Mouse (Mus musculus) Patski (cell line): ENCODE results near the gene Akip1. TPM values are rescaled to one million over a fixed set of nuclear protein-coding genes. Genes with fewer than 3 reads are reported as not detected.

Experiments
- ATAC-seq: fragments of 100-300 bp; one replicate; pipeline ENCODE4 v1.8.0; 2021
- CTCF ChIA-PET: fragments of 350-600 bp; sonication (Branson Sonifier 250); formaldehyde crosslinking; loops from one replicate; lab custom pipeline; 2022; ENCODE audit warnings: inconsistent platforms; lab: Charles Lee
- POLR2A ChIA-PET: fragments of 350-600 bp; sonication (Branson Sonifier 250); formaldehyde crosslinking; loops from one replicate; lab custom pipeline; 2022; ENCODE audit warnings: antibody characterized with exemption, inconsistent platforms; lab: Charles Lee
- DNase-seq: peaks from one replicate; pipeline ENCODE4 v3.0.0-alpha.2; 2011; ENCODE audit warnings: low read depth, low spot score
- H3K27me3 ChIP-seq: fragments of 371-371 bp; one replicate; pipeline ENCODE4 v1.5.1; 2021
- CTCF ChIP-seq: fragments of 100-300 bp; IDR thresholded peaks from one replicate; pipeline ENCODE4 v1.5.1; 2021
- in situ Hi-C: fragments of 300-500 bp; cut with MboI; formaldehyde crosslinking; loops from 3 replicates; pipeline ENCODE4 v1.11.1; 2018; ENCODE audit warnings: low pct_unique_long_range_greater_than_20kb, mixed read lengths
- polyA plus RNA-seq: library from polyadenylated mRNA; unstranded; gene quantifications from one replicate; pipeline ENCODE4 v1.2.3, GENCODE M21; 2021

The Akip1 gene
- polyA plus RNA-seq: 43.0 TPM

DNA sequence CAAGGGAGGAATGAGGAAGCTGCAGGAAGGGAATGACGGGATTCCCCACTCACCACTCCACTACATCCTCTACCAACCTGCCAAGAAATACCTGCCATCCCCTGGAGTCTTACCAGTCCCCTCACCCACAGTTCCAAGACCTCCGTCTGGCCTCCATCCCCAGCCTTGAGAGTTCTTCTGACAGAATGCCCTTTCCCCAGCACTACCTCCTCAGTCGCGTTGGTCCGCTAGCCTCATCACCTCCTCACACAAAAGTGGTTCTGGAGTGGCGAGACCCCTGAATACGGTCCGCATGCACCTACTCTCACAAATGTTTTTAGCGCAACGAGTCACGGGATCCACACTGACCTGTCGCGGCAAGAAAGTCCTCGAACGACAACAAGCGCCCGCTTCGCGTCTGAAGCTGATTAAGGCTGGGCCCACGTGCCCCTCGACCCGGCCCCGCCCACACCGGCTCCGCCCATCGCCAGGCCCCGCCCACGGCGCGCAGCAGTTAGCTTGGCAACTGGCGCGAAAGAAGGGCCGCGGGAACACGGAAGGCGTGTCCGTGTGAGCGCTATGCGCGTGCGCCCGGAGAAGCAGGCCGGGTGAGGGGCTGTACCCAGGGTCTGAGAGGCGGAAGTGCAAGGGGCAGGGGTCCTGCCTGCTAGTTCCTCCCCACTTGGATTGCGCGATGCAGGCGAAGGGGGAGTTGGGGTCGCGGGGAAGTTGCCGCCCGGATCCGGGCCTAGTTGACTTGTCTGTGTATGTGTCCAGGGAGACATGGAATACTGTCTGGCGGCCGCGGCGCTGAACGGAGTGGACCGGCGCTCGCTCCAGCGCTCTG, at the start of gene Akip1, which contains the start of gene St5:
Akip1 (plus strand) TSS at position 501 of the 826 bp plus-strand sequence.
St5 (minus strand) TSS at position 416 of the 826 bp plus-strand sequence.
- peak; percentile 84 for ATAC-seq
- DNase-seq: peak; percentile 59
- no peaks in the 10 kb centered on the region for H3K27me3 ChIP-seq
- TF ChIP-seq CTCF: no peak
- ChIA-PET POLR2A (interaction anchor here (1.5 kb wide), 1 partner anchor 66 kb away, joined by 5 read pairs; no protein-coding TSS in a partner anchor), CTCF (interaction anchor here (1.5 kb wide), 1 partner anchor 26 kb away, joined by 3 read pairs; no protein-coding TSS in a partner anchor)
- in situ Hi-C loops: loop anchor here (25.0 kb wide), 3 partner anchors 166 to 541 kb away; partner anchors contain the start of gene Zfp143

DNA sequence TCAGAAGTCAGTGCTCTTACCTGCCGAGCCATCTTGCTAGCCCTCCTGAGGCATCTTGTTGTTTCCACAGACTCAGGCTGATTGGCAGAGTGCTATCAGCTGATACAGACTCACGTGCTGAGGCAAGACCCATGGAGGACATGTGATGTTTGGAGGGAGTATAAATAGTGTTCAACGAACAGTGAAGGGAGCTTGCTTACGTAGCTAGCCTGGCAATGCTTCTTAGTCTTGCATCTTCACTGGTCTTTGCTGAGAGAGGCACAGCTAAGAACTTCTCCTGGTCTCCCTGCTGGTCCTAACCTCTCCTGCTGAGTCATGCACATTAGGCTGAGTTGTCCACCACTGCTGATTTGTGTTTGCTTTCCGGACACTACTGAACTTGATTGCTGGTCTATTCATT, 48.6 kb upstream of the Akip1 start:
- peak; percentile 31 for ATAC-seq

DNA sequence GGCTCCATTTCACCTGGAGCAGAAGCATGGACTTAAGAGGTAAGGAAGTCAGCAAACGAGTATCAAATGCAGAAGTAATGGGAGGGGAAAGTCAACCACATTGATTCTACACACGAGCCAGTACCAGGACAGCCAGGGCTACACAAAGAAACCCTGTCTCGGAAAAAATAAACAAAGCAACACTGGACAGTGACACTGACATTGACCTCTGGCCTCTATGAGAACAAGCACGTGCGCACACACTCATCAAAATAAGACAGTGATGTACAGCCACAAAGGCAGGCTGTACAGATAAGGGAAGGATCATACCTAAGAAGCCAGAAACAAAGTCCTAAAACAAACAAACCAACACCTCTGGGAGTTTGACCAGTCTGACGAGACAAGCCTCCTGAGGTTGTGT, 45.6 kb upstream of the Akip1 start:
- ATAC-seq: no peak
- in situ Hi-C loops: no loop called here
- no peaks in the 10 kb centered on the region for H3K27me3 ChIP-seq
- TF ChIP-seq CTCF: no peak
- no peak for DNase-seq
- CTCF ChIA-PET: no interaction called here
- POLR2A ChIA-PET: no interaction called here

More for the DNA sequence above, 48.6 kb upstream of the Akip1 start:
- ChIA-PET POLR2A (no interaction called here), CTCF (interaction anchor here (0.8 to 1.5 kb wide), 4 partner anchors 9 to 18 kb away, joined by 3 to 5 read pairs (median 5); no protein-coding TSS in a partner anchor)
- in situ Hi-C loops: no loop called here
- no peak for TF ChIP-seq CTCF
- no peak for DNase-seq
- no peaks in the 10 kb centered on the region for H3K27me3 ChIP-seq

DNA sequence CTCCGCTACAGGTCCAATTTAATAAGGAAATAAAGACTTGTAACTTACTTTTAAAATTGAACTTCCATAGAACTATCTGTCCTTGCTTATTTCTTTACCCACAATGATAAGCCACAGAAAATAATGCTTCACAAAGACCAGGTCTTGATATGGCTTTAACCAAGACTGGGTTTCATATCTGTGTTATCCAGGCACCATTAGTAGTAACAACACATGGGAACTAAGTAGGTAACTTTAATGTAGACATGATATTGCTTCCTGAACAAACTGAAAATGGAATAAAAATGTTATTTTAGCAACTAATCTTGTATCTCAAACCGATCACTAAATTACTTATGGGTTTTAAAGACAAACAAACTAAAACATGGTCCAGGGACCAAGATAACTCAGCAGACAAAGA, 44.2 kb upstream of the Akip1 start:
- H3K27me3 ChIP-seq: no peaks in the 10 kb centered on the region
- ATAC-seq (no peak), DNase-seq (no peak)
- ChIA-PET POLR2A (no interaction called here), CTCF (interaction anchor here (1.7 kb wide), 1 partner anchor 21 kb away, joined by 4 read pairs; no protein-coding TSS in a partner anchor)
- in situ Hi-C loops: no loop called here
- no peak for TF ChIP-seq CTCF

DNA sequence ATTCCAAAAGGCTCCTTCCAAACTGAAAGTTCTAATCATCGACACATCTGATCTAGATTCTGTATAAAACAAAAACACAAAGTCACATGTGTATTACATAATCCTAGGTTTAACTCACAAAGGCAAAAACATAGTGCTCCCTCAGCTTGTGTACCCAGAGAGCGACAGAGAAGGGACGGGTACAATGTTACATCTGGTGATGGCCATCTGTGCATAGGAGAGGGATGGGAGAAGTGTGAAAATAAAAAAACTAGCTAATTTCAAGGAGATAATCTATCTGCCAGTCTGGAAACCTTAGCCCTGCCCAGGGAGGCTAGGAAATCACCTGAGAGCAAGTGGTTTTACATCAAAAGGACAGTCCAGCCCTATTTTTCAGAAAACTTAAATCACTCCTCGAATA, 40.9 kb upstream of the Akip1 start:
- no peak for DNase-seq
- ChIA-PET POLR2A (interaction anchor here (1.1 kb wide), 1 partner anchor 13 kb away, joined by 3 read pairs; no protein-coding TSS in a partner anchor), CTCF (interaction anchor here (1.9 kb wide), 1 partner anchor 9 kb away, joined by 5 read pairs; no protein-coding TSS in a partner anchor)
- in situ Hi-C loops: no loop called here
- ATAC-seq: no peak
- no peak for TF ChIP-seq CTCF
- no peaks in the 10 kb centered on the region for H3K27me3 ChIP-seq

DNA sequence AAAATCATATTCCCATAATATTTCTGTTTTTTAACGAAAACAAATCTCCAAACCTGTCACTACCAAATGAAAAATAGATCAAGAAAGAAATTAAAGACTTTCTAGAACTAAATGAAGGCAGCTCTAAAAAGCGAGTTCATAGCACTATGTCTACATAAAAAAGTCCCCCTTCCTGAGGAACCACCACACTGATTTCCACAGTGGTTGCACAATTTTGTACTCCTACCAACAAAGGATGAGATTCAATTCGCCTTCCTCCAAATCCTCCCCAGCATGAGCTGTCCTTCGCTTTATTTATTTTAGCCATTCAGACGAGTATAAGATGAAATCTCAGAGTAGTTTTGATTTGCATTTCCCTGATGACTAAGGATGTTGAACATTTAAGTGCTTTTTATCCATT, 36.8 kb upstream of the Akip1 start:
- ChIA-PET POLR2A (interaction anchor here (0.8 to 1.5 kb wide), 2 partner anchors 30 to 38 kb away, joined by 3 to 4 read pairs; no protein-coding TSS in a partner anchor), CTCF (interaction anchor here (1.0 to 1.1 kb wide), 2 partner anchors 10 to 11 kb away, joined by 3 read pairs; no protein-coding TSS in a partner anchor)
- in situ Hi-C loops: no loop called here
- no peak for TF ChIP-seq CTCF
- DNase-seq (no peak), ATAC-seq (no peak)
- H3K27me3 ChIP-seq: no peaks in the 10 kb centered on the region

DNA sequence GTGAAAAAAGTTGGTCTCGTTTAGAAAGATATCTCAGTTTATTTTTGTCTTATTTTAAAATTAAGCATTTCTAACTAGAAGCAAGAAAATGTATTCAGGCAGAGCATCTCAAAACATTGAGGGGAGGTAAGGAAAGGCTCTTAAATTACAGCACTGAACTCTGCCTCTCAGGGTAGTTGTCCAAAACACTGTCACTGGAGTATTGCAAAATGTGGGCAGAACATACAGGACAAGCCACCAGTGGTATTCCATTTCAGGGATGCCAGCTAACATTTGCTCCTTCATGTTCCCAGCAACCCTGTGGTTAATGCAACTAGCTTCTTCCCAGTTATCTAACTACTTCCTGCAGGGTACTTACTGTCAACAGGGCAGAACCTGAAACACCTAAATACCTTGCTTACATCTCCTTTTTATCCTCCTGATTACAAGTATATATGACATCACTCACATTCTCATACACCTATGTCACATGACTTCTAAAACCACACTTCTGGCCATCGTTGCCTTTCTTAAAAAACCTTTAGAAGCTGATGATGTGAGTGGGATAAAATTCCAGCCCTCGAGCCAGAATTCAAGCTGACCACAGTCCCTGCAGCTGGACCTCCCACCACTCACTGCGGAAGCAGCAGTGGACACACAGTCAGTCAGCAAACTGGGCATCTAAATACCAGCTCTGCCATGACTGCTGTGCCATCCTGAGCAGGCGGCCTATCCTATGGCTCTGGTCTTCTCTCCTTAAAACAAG, 33.9 kb upstream of the Akip1 start:
- DNase-seq (no peak), ATAC-seq (peak; percentile 12)
- no peak for TF ChIP-seq CTCF
- in situ Hi-C loops: no loop called here
- ChIA-PET POLR2A (interaction anchor here (1.5 kb wide), 1 partner anchor 54 kb away, joined by 6 read pairs; no protein-coding TSS in a partner anchor), CTCF (interaction anchor here (0.7 to 1.6 kb wide), 6 partner anchors 8 to 51 kb away, joined by 3 to 5 read pairs (median 4); no protein-coding TSS in a partner anchor)
- H3K27me3 ChIP-seq: no peaks in the 10 kb centered on the region

DNA sequence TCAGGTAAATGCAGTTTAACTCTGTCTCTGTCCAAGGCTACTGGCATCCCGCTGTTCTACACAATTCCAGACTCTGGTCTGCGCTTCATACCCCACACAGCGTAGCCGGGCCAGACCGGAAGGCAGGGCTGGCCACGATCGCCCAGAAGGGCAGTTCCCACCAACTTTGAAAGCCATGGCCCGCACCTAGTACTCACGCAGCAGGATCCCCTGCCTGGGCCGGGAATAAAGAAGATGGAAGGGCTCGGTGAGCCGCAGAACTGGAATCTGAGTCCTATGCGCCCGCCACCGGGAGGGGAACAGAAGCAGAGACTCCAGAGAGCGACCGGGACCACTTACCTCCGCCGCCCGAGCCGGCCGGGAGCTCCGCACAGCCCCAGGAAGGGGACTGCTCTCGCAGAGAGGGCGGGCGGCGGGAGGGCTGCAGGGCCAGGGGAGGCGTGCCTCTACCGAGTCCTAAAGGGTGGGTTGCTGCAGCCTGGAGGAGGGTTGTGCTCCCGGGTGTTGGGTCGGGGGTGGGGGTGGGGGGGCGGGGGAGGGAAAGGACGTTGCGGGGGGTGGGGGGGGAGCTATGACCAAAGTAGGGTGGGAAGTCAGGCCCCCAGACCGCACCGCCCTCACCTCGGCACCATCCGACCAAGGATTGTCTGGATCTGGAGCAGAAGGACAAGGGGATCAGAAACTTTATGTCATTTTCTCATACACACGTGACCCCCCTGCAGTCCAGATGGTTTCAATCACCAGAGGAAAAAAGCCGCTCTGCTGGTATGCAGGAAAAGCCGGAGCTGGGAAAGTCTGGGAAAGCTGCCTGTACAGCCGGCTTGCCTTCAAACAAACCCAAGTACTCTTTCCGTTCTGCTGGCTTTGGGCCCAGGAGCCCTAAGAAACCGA, 31.7 kb upstream of the Akip1 start:
- DNase-seq: no peak
- ChIA-PET CTCF (interaction anchor here (0.8 to 2.1 kb wide), 6 partner anchors 10 to 56 kb away, joined by 3 to 6 read pairs (median 4); no protein-coding TSS in a partner anchor), POLR2A (interaction anchor here (1.0 to 1.3 kb wide), 3 partner anchors 31 to 96 kb away, joined by 3 to 4 read pairs (median 3); no protein-coding TSS in a partner anchor)
- peak; percentile 68 for ATAC-seq
- no peak for TF ChIP-seq CTCF
- in situ Hi-C loops: no loop called here
- H3K27me3 ChIP-seq: no peaks in the 10 kb centered on the region

DNA sequence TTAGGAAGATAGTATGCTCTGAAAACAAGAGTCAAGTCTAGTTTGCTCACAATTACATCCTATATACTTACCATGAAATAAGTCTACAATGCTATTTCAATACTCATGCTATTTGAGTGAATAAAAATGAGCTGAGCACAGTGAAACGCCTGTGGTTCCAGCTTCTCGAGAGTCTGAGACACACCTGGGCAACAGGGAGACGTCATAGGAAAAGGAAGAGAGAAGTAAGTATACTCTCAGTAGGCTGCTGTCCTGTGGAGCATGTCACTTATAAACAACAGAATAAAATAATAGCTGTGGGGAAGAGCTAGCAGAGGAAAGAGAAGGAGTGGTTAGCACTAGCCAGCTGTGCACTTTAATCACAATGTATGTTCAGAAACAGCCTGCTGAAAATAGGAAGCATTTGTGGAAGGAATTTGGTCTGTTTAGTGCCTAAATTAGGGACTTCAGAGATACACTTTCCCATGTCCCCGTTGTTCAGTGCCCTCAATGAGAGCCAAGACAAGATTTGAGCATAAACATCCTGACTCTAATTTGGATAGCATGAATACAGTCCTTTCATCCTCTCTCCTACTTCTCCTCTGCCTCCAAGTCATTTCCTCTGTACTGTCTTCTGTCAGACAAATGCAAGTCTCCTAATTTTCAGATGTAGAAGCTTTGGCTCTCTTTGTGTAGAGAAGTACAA, 28.4 kb upstream of the Akip1 start:
- in situ Hi-C loops: no loop called here
- ATAC-seq: no peak
- TF ChIP-seq CTCF: no peak
- POLR2A ChIA-PET: no interaction called here
- CTCF ChIA-PET: interaction anchor here (1.2 kb wide), 1 partner anchor 12 kb away, joined by 3 read pairs; no protein-coding TSS in a partner anchor
- DNase-seq: no peak
- no peaks in the 10 kb centered on the region for H3K27me3 ChIP-seq
